Mouse (Mus musculus) G1E (cell line): ENCODE data around the gene Cwc22. TPM values are rescaled to one million over a fixed set of nuclear protein-coding genes. Genes with fewer than 3 reads are reported as not detected.

Experiments
- ATAC-seq: 2 replicates; pipeline ENCODE4 v1.8.0; 2016; ENCODE audit warnings: mild to moderate bottlenecking; ENCODE audit not compliant: insufficient number of reproducible peaks, poor library complexity, low FRiP score, severe bottlenecking; ENCODE audit errors: extremely low read depth
- DNase-seq: peaks from one replicate; pipeline ENCODE4 v3.0.0; 2012; ENCODE audit warnings: low spot score
- H3K27me3 ChIP-seq: 2 replicates; pipeline ENCODE4 v1.6.1; 2012; ENCODE audit warnings: mild to moderate bottlenecking, low read length, inconsistent platforms; ENCODE audit not compliant: insufficient read depth
- H3K36me3 ChIP-seq: replicated peaks from 2 replicates; pipeline ENCODE3; 2012; ENCODE audit warnings: mild to moderate bottlenecking, inconsistent platforms
- H3K4me1 ChIP-seq: 2 replicates; pipeline ENCODE4 v1.6.1; 2012; ENCODE audit warnings: low read depth, low read length, inconsistent platforms, mixed read lengths; ENCODE audit not compliant: insufficient read depth
- H3K4me3 ChIP-seq: 2 replicates; pipeline ENCODE4 v1.5.1; 2012; ENCODE audit warnings: low read depth, mild to moderate bottlenecking, inconsistent platforms, low read length, moderate library complexity, mixed read lengths
- H3K9me3 ChIP-seq: replicated peaks from 2 replicates; pipeline ENCODE4 v1.6.1; 2012; ENCODE audit warnings: inconsistent platforms
- CTCF ChIP-seq: IDR thresholded peaks from 2 replicates; pipeline ENCODE4 v1.5.1; 2012; ENCODE audit warnings: low read depth, low read length, inconsistent platforms, mixed read lengths
- GATA1 ChIP-seq: IDR thresholded peaks from 2 replicates; pipeline ENCODE4 v1.6.1; 2012; ENCODE audit warnings: borderline replicate concordance, low read length, inconsistent platforms, mixed read lengths
- GATA2 ChIP-seq: IDR thresholded peaks from 2 replicates; pipeline ENCODE4 v1.6.1; 2012; ENCODE audit warnings: low read depth, low read length, inconsistent platforms, borderline replicate concordance
- POLR2AphosphoS5 ChIP-seq: IDR thresholded peaks from 2 replicates; pipeline ENCODE4 v1.6.1; 2012; ENCODE audit warnings: low read depth, low read length, inconsistent platforms; ENCODE audit not compliant: insufficient replicate concordance
- TAL1 ChIP-seq: conservative IDR thresholded peaks from 2 replicates; pipeline ENCODE4 v1.6.1; 2012; ENCODE audit warnings: low read depth, low read length, inconsistent platforms, mixed read lengths
- polyA plus RNA-seq: library from polyadenylated mRNA; stranded (reverse); fragments of >175 nt; gene quantifications from 2 replicates; pipeline ENCODE4 v1.2.3, GENCODE M21; 2012
- total RNA-seq, 2 experiments: library from RNA; stranded (forward) in 1 of 2; stranded (reverse) in 1 of 2; fragments of 200-1000 nt in 1 of 2; fragments of >200 nt in 1 of 2; fragmentation: Nextera tagmentation in 1 of 2; gene quantifications; 2 replicates each; pipeline ENCODE4 v1.2.3; 2014 to 2017

Cwc22 gene
- total and polyA plus RNA-seq, 3 experiments = 22.5 to 106 (median 84.4) TPM

- DNase-seq (no peak), ATAC-seq (no peak)
- Histone ChIP-seq H3K36me3 (no peaks in the 10 kb centered on the region), H3K27me3 (no peaks in the 10 kb centered on the region), H3K4me3 (no peak overlapping the region), H3K9me3 (no peaks in the 10 kb centered on the region), H3K4me1 (no peaks in the 10 kb centered on the region)
- TF ChIP-seq CTCF (no peak), TAL1 (no peak), GATA2 (no peak), GATA1 (no peak), POLR2AphosphoS5 (no peak)
Measured at GRCm38 (mm10) chr2:77871146-77871545, 75.0 kb downstream of the Cwc22 start.

DNA sequence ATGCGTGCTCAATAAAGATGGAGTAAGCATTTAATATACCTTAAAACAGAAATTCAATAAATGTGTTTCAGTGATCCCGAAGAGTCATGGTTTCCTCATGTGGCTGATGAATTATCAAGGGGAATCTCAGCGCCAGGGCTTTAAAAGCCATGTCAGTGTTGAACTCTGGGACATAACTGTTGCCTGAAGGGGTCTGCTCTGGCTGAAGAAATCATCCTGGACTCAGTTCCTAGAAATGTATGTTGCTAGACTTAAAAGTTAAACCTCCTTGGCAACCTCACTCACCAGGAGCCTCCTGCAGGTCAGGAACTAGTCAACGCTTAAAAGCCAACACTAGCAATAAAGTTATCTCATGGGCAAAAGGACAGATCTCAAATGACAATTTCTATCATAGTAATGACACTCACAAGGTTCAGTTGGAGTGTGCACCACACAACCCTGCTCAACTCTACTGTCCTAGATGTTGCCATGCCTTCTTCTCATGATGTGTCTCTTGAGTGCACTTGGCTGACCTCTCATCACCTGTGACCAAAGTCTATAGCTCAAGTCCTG lies 76.4 kb downstream of the Cwc22 start:
- DNase-seq (no peak), ATAC-seq (no peak)
- Histone ChIP-seq H3K36me3 (no peaks in the 10 kb centered on the region), H3K4me1 (no peaks in the 10 kb centered on the region), H3K4me3 (no peak overlapping the region), H3K9me3 (no peaks in the 10 kb centered on the region), H3K27me3 (no peaks in the 10 kb centered on the region)
- no peak for TF ChIP-seq GATA2
- TF ChIP-seq POLR2AphosphoS5 = no peak
- no peak for TF ChIP-seq GATA1

GRCm38 (mm10) chr2:77863934-77864333 lies 82.2 kb downstream of the Cwc22 start:
- TF ChIP-seq GATA2 = no peak
- TF ChIP-seq CTCF = no peak
- TF ChIP-seq POLR2AphosphoS5 = no peak
- TF ChIP-seq TAL1 = no peak
- no peak for TF ChIP-seq GATA1
- no peak for ATAC-seq
- Histone ChIP-seq H3K27me3 (no peaks in the 10 kb centered on the region), H3K9me3 (no peaks in the 10 kb centered on the region), H3K36me3 (no peaks in the 10 kb centered on the region), H3K4me3 (no peak overlapping the region), H3K4me1 (no peaks in the 10 kb centered on the region)
- DNase-seq = no peak

DNA sequence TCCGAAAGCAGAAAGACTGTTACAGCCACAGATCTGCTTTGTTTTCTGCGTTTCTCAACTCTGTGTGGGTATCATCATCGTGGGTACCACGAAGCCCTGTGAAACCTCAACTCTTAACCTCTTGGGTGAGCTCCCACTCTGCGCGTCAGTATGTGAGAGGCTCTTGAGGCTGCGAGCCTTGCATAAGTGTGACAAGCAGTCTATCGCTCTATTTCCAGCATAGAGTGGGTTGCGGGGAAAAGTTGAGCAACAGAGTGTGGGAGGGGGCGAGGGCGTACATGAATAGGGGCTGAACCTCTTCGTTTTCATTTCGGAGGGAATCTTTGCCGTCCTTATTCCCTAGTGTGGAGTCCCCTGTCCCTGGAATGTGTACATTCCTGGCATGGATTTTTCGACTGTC lies 82.7 kb downstream of the Cwc22 start:
- H3K4me3 ChIP-seq = no peak overlapping the region
- no peaks in the 10 kb centered on the region for H3K36me3 ChIP-seq
- no peak for DNase-seq
- H3K4me1 ChIP-seq = no peaks in the 10 kb centered on the region
- no peak for TF ChIP-seq CTCF
- TF ChIP-seq POLR2AphosphoS5 = no peak
- no peak for TF ChIP-seq TAL1
- TF ChIP-seq GATA2 = no peak
- no peak for TF ChIP-seq GATA1
- H3K27me3 ChIP-seq = no peaks in the 10 kb centered on the region
- no peak for ATAC-seq
- H3K9me3 ChIP-seq = no peaks in the 10 kb centered on the region

DNA sequence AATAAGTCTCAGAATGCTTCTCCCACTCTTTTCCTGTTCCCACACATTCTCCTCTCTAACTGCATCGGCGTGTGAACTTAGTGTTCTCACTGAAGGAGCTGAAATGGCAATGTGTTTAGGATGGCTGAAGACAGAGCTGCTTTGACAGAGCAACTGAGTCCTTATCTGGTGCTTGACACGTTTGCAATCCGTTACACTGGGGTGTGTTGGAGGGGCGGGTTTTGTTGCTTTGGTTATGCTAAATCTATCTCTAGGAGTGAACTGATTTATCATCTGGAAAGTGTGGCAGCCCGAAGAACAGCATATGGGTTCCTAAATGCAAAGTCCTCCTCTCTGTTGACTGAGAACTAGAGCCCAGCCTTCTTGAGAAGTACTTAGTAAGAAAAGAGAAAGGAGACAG lies 104.7 kb downstream of the Cwc22 start:
- Histone ChIP-seq H3K36me3 (no peaks in the 10 kb centered on the region), H3K4me1 (no peaks in the 10 kb centered on the region), H3K9me3 (peaks cover 3% of the 10 kb centered on the region), H3K27me3 (no peaks in the 10 kb centered on the region), H3K4me3 (no peak overlapping the region)
- ATAC-seq (no peak), DNase-seq (no peak)
- TF ChIP-seq CTCF = no peak
- no peak for TF ChIP-seq GATA2
- no peak for TF ChIP-seq GATA1
- no peak for TF ChIP-seq POLR2AphosphoS5
- TF ChIP-seq TAL1 = no peak

GRCm38 (mm10) chr2:77839587-77839986 lies 106.6 kb downstream of the Cwc22 start:
- Histone ChIP-seq H3K36me3 (no peaks in the 10 kb centered on the region), H3K4me3 (no peak overlapping the region), H3K27me3 (no peaks in the 10 kb centered on the region), H3K9me3 (peaks cover 3% of the 10 kb centered on the region), H3K4me1 (no peaks in the 10 kb centered on the region)
- no peak for ATAC-seq
- TF ChIP-seq CTCF (no peak), GATA2 (no peak), POLR2AphosphoS5 (no peak), TAL1 (no peak), GATA1 (no peak)
- DNase-seq = no peak

GRCm38 (mm10) chr2:77838688-77839087 lies 107.5 kb downstream of the Cwc22 start:
- H3K4me1 ChIP-seq = no peaks in the 10 kb centered on the region
- H3K27me3 ChIP-seq = no peaks in the 10 kb centered on the region
- peaks cover 3% of the 10 kb centered on the region for H3K9me3 ChIP-seq
- no peaks in the 10 kb centered on the region for H3K36me3 ChIP-seq
- no peak overlapping the region for H3K4me3 ChIP-seq
- ATAC-seq = no peak
- no peak for TF ChIP-seq CTCF
- TF ChIP-seq GATA1 = no peak
- TF ChIP-seq TAL1 = no peak
- no peak for TF ChIP-seq GATA2
- no peak for TF ChIP-seq POLR2AphosphoS5
- no peak for DNase-seq
